Mouse (Mus musculus) embryonic fibroblast, embryonic 13.5 days (primary cell): ENCODE data around the gene Rnf146. TPM values are rescaled to one million over a fixed set of nuclear protein-coding genes. Genes with fewer than 3 reads are reported as not detected.
"Not testable (repeated sequence)": the region's sequence is repeated elsewhere in the genome, so short reads cannot be mapped to it uniquely, and the experiment has no call there.

Source experiments
- H3K27ac ChIP-seq: 2 replicates; pipeline ENCODE4 v1.5.1; 2012; ENCODE audit warnings: low read length, control low read depth, inconsistent platforms; ENCODE audit not compliant: insufficient read depth
- H3K4me1 ChIP-seq: 2 replicates; pipeline ENCODE4 v1.6.1; 2011; ENCODE audit warnings: low read length; ENCODE audit not compliant: control insufficient read depth, insufficient read depth
- H3K4me3 ChIP-seq: 2 replicates; pipeline ENCODE4 v1.5.1; 2011; ENCODE audit warnings: mild to moderate bottlenecking, control low read depth, low read length; ENCODE audit not compliant: insufficient read depth
- CTCF ChIP-seq: IDR thresholded peaks from 2 replicates; pipeline ENCODE4 v1.5.1; 2011; ENCODE audit warnings: mild to moderate bottlenecking, control low read depth, low read length, moderate library complexity, borderline replicate concordance; ENCODE audit not compliant: insufficient read depth
- POLR2A ChIP-seq: IDR thresholded peaks from 2 replicates; pipeline ENCODE4 v1.6.1; 2011; ENCODE audit warnings: low read depth, mild to moderate bottlenecking, control low read depth, low read length, moderate library complexity
- polyA plus RNA-seq: library from polyadenylated mRNA; stranded (reverse); fragments of >200 nt; gene quantifications from 2 replicates; pipeline ENCODE4 v1.2.4, GENCODE M21; 2011; ENCODE audit warnings: low read depth; ENCODE audit not compliant: missing spikeins, insufficient read length

The Rnf146 gene
- polyA plus RNA-seq, result 42.9 and 53.4 TPM in 2 replicates

GRCm38 (mm10) chr10:29362197-29362900 lies at the start of gene Rnf146:
Gene Rnf146 (minus strand): TSS chr10:29362442.
- Histone ChIP-seq H3K4me3 (peak within 1 kb of the TSS; percentile 77), H3K27ac (peak within 1 kb of the TSS; percentile 81), H3K4me1 (no peaks in the 10 kb centered on the region)
- TF ChIP-seq CTCF (no peak), POLR2A (peak; percentile 99)

GRCm38 (mm10) chr10:29402656-29403268 lies 40.5 kb upstream of the Rnf146 start:
- H3K4me1 ChIP-seq, result no peaks in the 10 kb centered on the region
- no peak overlapping the region for H3K27ac ChIP-seq
- no peak overlapping the region for H3K4me3 ChIP-seq
- TF ChIP-seq CTCF (no peak), POLR2A (no peak)

- H3K27ac ChIP-seq, H3K4me1 ChIP-seq, H3K4me3 ChIP-seq: not testable (repeated sequence)
These were observed 32.6 kb upstream of the Rnf146 start for GRCm38 (mm10) chr10:29394890-29395289.

GRCm38 (mm10) chr10:29381558-29381957 lies 19.3 kb upstream of the Rnf146 start:
- TF ChIP-seq POLR2A (no peak), CTCF (no peak)
- H3K27ac ChIP-seq, result no peak overlapping the region
- no peak overlapping the region for H3K4me3 ChIP-seq
- H3K4me1 ChIP-seq, result no peaks in the 10 kb centered on the region

GRCm38 (mm10) chr10:29374065-29374464 lies 11.8 kb upstream of the Rnf146 start:
- no peaks in the 10 kb centered on the region for H3K4me1 ChIP-seq
- TF ChIP-seq CTCF (no peak), POLR2A (no peak)
- H3K4me3 ChIP-seq, result no peak overlapping the region

GRCm38 (mm10) chr10:29361464-29362196 lies 612 bp downstream of the Rnf146 start:
- Histone ChIP-seq H3K4me1 (no peaks in the 10 kb centered on the region), H3K4me3 (peak overlapping the region; percentile 77), H3K27ac (peak overlapping the region; percentile 81)
- TF ChIP-seq CTCF, result no peak
- TF ChIP-seq POLR2A, result no peak

More at GRCm38 (mm10) chr10:29374065-29374464, 11.8 kb upstream of the Rnf146 start:
- H3K27ac ChIP-seq, result no peak overlapping the region

- H3K4me3 ChIP-seq, result peak overlapping the region; percentile 77
- no peaks in the 10 kb centered on the region for H3K4me1 ChIP-seq
- peak overlapping the region; percentile 81; the same call in 1 of the 2 replicates for H3K27ac ChIP-seq
- TF ChIP-seq POLR2A (no peak), CTCF (no peak)
These were observed 1.2 kb downstream of the Rnf146 start for GRCm38 (mm10) chr10:29361095-29361463.

GRCm38 (mm10) chr10:29354183-29354582 lies 8.1 kb downstream of the Rnf146 start:
- Histone ChIP-seq H3K4me1 (peaks cover 3% of the 10 kb centered on the region; the same call in 1 of the 2 replicates), H3K4me3 (no peak overlapping the region), H3K27ac (no peak overlapping the region)
- TF ChIP-seq POLR2A (no peak), CTCF (no peak)

GRCm38 (mm10) chr10:29352575-29352974 lies 9.7 kb downstream of the Rnf146 start:
- Histone ChIP-seq H3K4me3 (no peak overlapping the region), H3K4me1 (peaks cover 3% of the 10 kb centered on the region; the same call in 1 of the 2 replicates), H3K27ac (no peak overlapping the region)
- TF ChIP-seq CTCF, result no peak
- TF ChIP-seq POLR2A, result no peak

GRCm38 (mm10) chr10:29351420-29351819 lies 10.8 kb downstream of the Rnf146 start:
- TF ChIP-seq CTCF (no peak), POLR2A (no peak)
- Histone ChIP-seq H3K4me1 (peaks cover 3% of the 10 kb centered on the region; the same call in 1 of the 2 replicates), H3K27ac (no peak overlapping the region), H3K4me3 (no peak overlapping the region)
